Comparison of ENCODE assay signal across 10 mouse cellular contexts in genomic region chr4:97923876-97924316, GRCm38 (mm10).
A peak's percentile ranks its signal among the peaks of the same experiment; 100 is the strongest.
DNase-seq lines count a peak whose midpoint lies in the region; ATAC-seq lines count a peak whose summit lies in the region.
"Had no signal": no experiment of that assay in that cellular context is flagged by ENCODE, and none has a peak within 500 bp of the region (broad histone marks: within the 10 kb centered on the region; RNA-seq: fewer than 3 reads in every experiment).

No protein-coding gene starts in this region.

- DNase-seq in embryonic facial prominence, embryonic 14.5 days (ENCODE audit: low spot score), result peak; percentile 40
- DNase-seq in embryonic facial prominence, embryonic 10.5 days (ENCODE audit: low spot score), result no peak
- DNase-seq in spleen, postnatal 36 days (ENCODE audit: low spot score in 2 of 2), result peak; percentile 31 to 54
- no peak for DNase-seq in spleen, adult 18-20 months
- DNase-seq in heart, adult 18-20 months, result peak; percentile 85 to 89
- peak; percentile 65 for DNase-seq in kidney, postnatal 10 days
- DNase-seq in embryo, embryonic 10 days (ENCODE audit: low spot score), result no peak

- H3K27ac ChIP-seq in embryonic facial prominence, embryonic 14.5 days (replicated peaks; ENCODE audit: low read depth, low read length), result peak overlapping the region; percentile 53; the same call in 1 of the 2 replicates
- H3K27ac ChIP-seq in embryonic facial prominence, embryonic 10.5 days (replicated peaks), result no peak overlapping the region
- H3K27ac ChIP-seq in stomach, embryonic 14.5 days (ENCODE audit: low read length), result peak overlapping the region; percentile 79; the same call in 1 of the 2 replicates
- H3K27ac ChIP-seq: embryonic facial prominence, embryonic 12.5 days had no signal

- H3K36me3 ChIP-seq in embryonic facial prominence, embryonic 14.5 days (ENCODE audit: control insufficient read depth, insufficient read depth, low read length), result no peaks in the 10 kb centered on the region
- no peaks in the 10 kb centered on the region for H3K36me3 ChIP-seq in embryonic facial prominence, embryonic 10.5 days (replicated peaks)
- H3K36me3 ChIP-seq in stomach, embryonic 14.5 days (ENCODE audit: control insufficient read depth, insufficient read depth, low read length), result no peaks in the 10 kb centered on the region
- H3K36me3 ChIP-seq: embryonic facial prominence, embryonic 12.5 days had no signal

- no peak overlapping the region for H3K4me3 ChIP-seq in embryonic facial prominence, embryonic 14.5 days (ENCODE audit: low read depth, low read length)
- H3K4me3 ChIP-seq in embryonic facial prominence, embryonic 10.5 days, result no peak overlapping the region
- H3K4me3 ChIP-seq in stomach, embryonic 14.5 days (ENCODE audit: low read depth, low read length), result no peak overlapping the region
- H3K4me3 ChIP-seq: embryonic facial prominence, embryonic 12.5 days; myocyte had no signal

- WGBS in embryonic facial prominence, embryonic 14.5 days, result 60% methylated on average over 8 of the region's 8 CpGs
- WGBS in embryonic facial prominence, embryonic 10.5 days, result 91% methylated on average over 8 of the region's 8 CpGs
- 67% methylated on average over 8 of the region's 8 CpGs for WGBS in stomach, embryonic 14.5 days

- no peak for ATAC-seq in embryonic facial prominence, embryonic 14.5 days (ENCODE audit: low read depth)
- no peak for ATAC-seq in stomach, embryonic 14.5 days (ENCODE audit: insufficient number of reproducible peaks, insufficient read depth, low FRiP score, low read depth)

- no peak overlapping the region for H3K4me2 ChIP-seq in embryonic facial prominence, embryonic 14.5 days (ENCODE audit: low read depth, low read length)
- H3K4me2 ChIP-seq in stomach, embryonic 14.5 days (replicated peaks; ENCODE audit: low read depth, low read length), result no peak overlapping the region
- H3K4me2 ChIP-seq: embryonic facial prominence, embryonic 12.5 days had no signal

- H3K9ac ChIP-seq in embryonic facial prominence, embryonic 14.5 days (ENCODE audit: low read depth, low read length), result no peak overlapping the region
- no peak overlapping the region for H3K9ac ChIP-seq in stomach, embryonic 14.5 days (replicated peaks; ENCODE audit: low read depth, low read length)
- H3K9ac ChIP-seq: embryonic facial prominence, embryonic 12.5 days had no signal

- H3K9me3 ChIP-seq in embryonic facial prominence, embryonic 14.5 days (ENCODE audit: control insufficient read depth, low read length), result no peaks in the 10 kb centered on the region
- no peaks in the 10 kb centered on the region for H3K9me3 ChIP-seq in embryonic facial prominence, embryonic 10.5 days
- H3K9me3 ChIP-seq in stomach, embryonic 14.5 days (ENCODE audit: control insufficient read depth, low read depth, low read length), result no peaks in the 10 kb centered on the region
- H3K9me3 ChIP-seq: embryonic facial prominence, embryonic 12.5 days had no signal

- H3K27me3 ChIP-seq in embryonic facial prominence, embryonic 14.5 days (replicated peaks; ENCODE audit: control insufficient read depth, insufficient read depth, low read length), result no peaks in the 10 kb centered on the region
- no peaks in the 10 kb centered on the region for H3K27me3 ChIP-seq in embryonic facial prominence, embryonic 10.5 days (replicated peaks; ENCODE audit: low read depth, poor library complexity, severe bottlenecking)
- H3K27me3 ChIP-seq in stomach, embryonic 14.5 days (ENCODE audit: control insufficient read depth, insufficient read depth, low read length), result no peaks in the 10 kb centered on the region
- H3K27me3 ChIP-seq: embryonic facial prominence, embryonic 12.5 days had no signal

- H3K4me1 ChIP-seq in embryonic facial prominence, embryonic 14.5 days (ENCODE audit: control insufficient read depth, insufficient read depth, low read length), result peaks cover 53% of the 10 kb centered on the region
- peaks cover 12% of the 10 kb centered on the region for H3K4me1 ChIP-seq in embryonic facial prominence, embryonic 10.5 days
- H3K4me1 ChIP-seq in stomach, embryonic 14.5 days (ENCODE audit: control insufficient read depth, insufficient read depth, low read length), result peaks cover 20% of the 10 kb centered on the region

Comparison
In these comparisons a context has a peak if more than half of its experiments do, and no peak if none do; other contexts are left out.
1. DNase-seq: peak in embryonic facial prominence, embryonic 14.5 days (single experiment), spleen, postnatal 36 days (2 of 2), heart, adult 18-20 months (2 of 2) and kidney, postnatal 10 days (single experiment); none in embryonic facial prominence, embryonic 10.5 days (single experiment), spleen, adult 18-20 months (0 of 2) and embryo, embryonic 10 days (single experiment).